Mouse (Mus musculus): Measurements from ENCODE around the gene Vcp. TPM values are rescaled to one million over a fixed set of nuclear protein-coding genes. Genes with fewer than 3 reads are reported as not detected.
A peak's percentile ranks its signal among the peaks of the same experiment; 100 is the strongest.

Gene Vcp
- polyA plus RNA-seq, 1 experiment from 2014 or later: 560 TPM

- no peak overlapping the region for H3K27ac ChIP-seq
- H3K9ac ChIP-seq (replicated peaks): no peak overlapping the region
- 29% methylated on average over 4 of the region's 4 CpGs for WGBS
- peaks cover 29% of the 10 kb centered on the region for H3K36me3 ChIP-seq
- H3K4me3 ChIP-seq (replicated peaks): no peak overlapping the region
- peaks cover 7% of the 10 kb centered on the region; the same call in 1 of the 2 replicates for H3K4me1 ChIP-seq (replicated peaks)
- ATAC-seq: no peak
- H3K9me3 ChIP-seq: no peaks in the 10 kb centered on the region
- no peak overlapping the region for H3K4me2 ChIP-seq (replicated peaks)
- no peaks in the 10 kb centered on the region for H3K27me3 ChIP-seq
Measured at GRCm38 (mm10) chr4:42961592-42961991, 38.7 kb downstream of the Vcp start.

GRCm38 (mm10) chr4:42959382-42959781 lies 40.9 kb downstream of the Vcp start:
- ATAC-seq: no peak
- peaks cover 10% of the 10 kb centered on the region for H3K4me1 ChIP-seq (replicated peaks)
- no peak overlapping the region for H3K9ac ChIP-seq (replicated peaks)
- no peaks in the 10 kb centered on the region for H3K9me3 ChIP-seq
- H3K27ac ChIP-seq: no peak overlapping the region
- no peaks in the 10 kb centered on the region for H3K27me3 ChIP-seq
- H3K4me3 ChIP-seq (replicated peaks): no peak overlapping the region
- H3K4me2 ChIP-seq (replicated peaks): no peak overlapping the region
- 70% methylated on average over 4 of the region's 4 CpGs for WGBS
- H3K36me3 ChIP-seq: peaks cover 48% of the 10 kb centered on the region

GRCm38 (mm10) chr4:42958942-42959341 lies 41.4 kb downstream of the Vcp start:
- Histone ChIP-seq H3K4me1 (replicated peaks) (peaks cover 14% of the 10 kb centered on the region), H3K9ac (replicated peaks) (no peak overlapping the region), H3K4me2 (replicated peaks) (no peak overlapping the region), H3K27me3 (no peaks in the 10 kb centered on the region), H3K4me3 (replicated peaks) (no peak overlapping the region), H3K36me3 (peaks cover 48% of the 10 kb centered on the region), H3K9me3 (no peaks in the 10 kb centered on the region), H3K27ac (no peak overlapping the region)
- WGBS: 74% methylated on average over 8 of the region's 8 CpGs
- ATAC-seq: no peak

GRCm38 (mm10) chr4:42957979-42958378 lies 42.3 kb downstream of the Vcp start:
- Histone ChIP-seq H3K9me3 (no peaks in the 10 kb centered on the region), H3K27ac (no peak overlapping the region), H3K4me2 (replicated peaks) (no peak overlapping the region), H3K4me1 (replicated peaks) (peaks cover 24% of the 10 kb centered on the region), H3K9ac (replicated peaks) (no peak overlapping the region), H3K4me3 (replicated peaks) (no peak overlapping the region), H3K27me3 (no peaks in the 10 kb centered on the region), H3K36me3 (peaks cover 50% of the 10 kb centered on the region)
- 89% methylated on average over 8 of the region's 8 CpGs for WGBS
- ATAC-seq: no peak

- H3K9me3 ChIP-seq: no peaks in the 10 kb centered on the region
- H3K36me3 ChIP-seq: peaks cover 55% of the 10 kb centered on the region
- peaks cover 31% of the 10 kb centered on the region for H3K4me1 ChIP-seq (replicated peaks)
- no peak overlapping the region for H3K4me2 ChIP-seq (replicated peaks)
- H3K9ac ChIP-seq (replicated peaks): no peak overlapping the region
- H3K27me3 ChIP-seq: no peaks in the 10 kb centered on the region
- H3K4me3 ChIP-seq (replicated peaks): no peak overlapping the region
- no peak for ATAC-seq
- 69% methylated on average over 11 of the region's 11 CpGs for WGBS
- no peak overlapping the region for H3K27ac ChIP-seq
Measured at GRCm38 (mm10) chr4:42957306-42957705, 43.0 kb downstream of the Vcp start.

- Histone ChIP-seq H3K9me3 (no peaks in the 10 kb centered on the region), H3K27me3 (no peaks in the 10 kb centered on the region), H3K4me3 (replicated peaks) (no peak overlapping the region), H3K4me2 (replicated peaks) (no peak overlapping the region), H3K9ac (replicated peaks) (no peak overlapping the region), H3K27ac (no peak overlapping the region), H3K36me3 (peaks cover 55% of the 10 kb centered on the region), H3K4me1 (replicated peaks) (peaks cover 38% of the 10 kb centered on the region)
- no peak for ATAC-seq
- WGBS: 94% methylated on average over 17 of the region's 17 CpGs
Measured at GRCm38 (mm10) chr4:42956581-42956980, 43.7 kb downstream of the Vcp start.

GRCm38 (mm10) chr4:42955200-42955599 lies 45.1 kb downstream of the Vcp start:
- 82% methylated on average over 3 of the region's 3 CpGs for WGBS
- H3K4me3 ChIP-seq (replicated peaks): no peak overlapping the region
- peaks cover 51% of the 10 kb centered on the region for H3K4me1 ChIP-seq (replicated peaks)
- no peak overlapping the region for H3K4me2 ChIP-seq (replicated peaks)
- no peak overlapping the region for H3K27ac ChIP-seq
- peaks cover 55% of the 10 kb centered on the region for H3K36me3 ChIP-seq
- H3K9ac ChIP-seq (replicated peaks): no peak overlapping the region; the same call in 1 of the 2 replicates
- H3K9me3 ChIP-seq: no peaks in the 10 kb centered on the region
- ATAC-seq: no peak
- no peaks in the 10 kb centered on the region for H3K27me3 ChIP-seq

GRCm38 (mm10) chr4:42954297-42954696 lies 46.0 kb downstream of the Vcp start:
- peak overlapping the region; percentile 98 for H3K4me2 ChIP-seq (replicated peaks)
- peaks cover 52% of the 10 kb centered on the region for H3K4me1 ChIP-seq (replicated peaks)
- H3K4me3 ChIP-seq (replicated peaks): peak overlapping the region; percentile 79
- WGBS: 3% methylated on average over 10 of the region's 10 CpGs
- peak overlapping the region; percentile 98 for H3K9ac ChIP-seq (replicated peaks)
- no peaks in the 10 kb centered on the region for H3K9me3 ChIP-seq
- H3K27me3 ChIP-seq: no peaks in the 10 kb centered on the region
- peaks cover 51% of the 10 kb centered on the region for H3K36me3 ChIP-seq
- ATAC-seq: no peak
- peak overlapping the region; percentile 98 for H3K27ac ChIP-seq

- 7% methylated on average over 10 of the region's 10 CpGs for WGBS
- peaks cover 59% of the 10 kb centered on the region for H3K4me1 ChIP-seq (replicated peaks)
- peak; percentile 17; the same call in 1 of the 2 replicates for ATAC-seq
Measured at GRCm38 (mm10) chr4:42953435-42954094, 46.7 kb downstream of the Vcp start.

GRCm38 (mm10) chr4:42952563-42952962 lies 47.7 kb downstream of the Vcp start:
- Histone ChIP-seq H3K4me3 (replicated peaks) (peak overlapping the region; percentile 79), H3K27me3 (no peaks in the 10 kb centered on the region), H3K4me2 (replicated peaks) (peak overlapping the region; percentile 98), H3K27ac (peak overlapping the region; percentile 98), H3K9me3 (no peaks in the 10 kb centered on the region), H3K4me1 (replicated peaks) (peaks cover 69% of the 10 kb centered on the region), H3K9ac (replicated peaks) (peak overlapping the region; percentile 98), H3K36me3 (peaks cover 35% of the 10 kb centered on the region)
- WGBS: 86% methylated on average over 7 of the region's 7 CpGs
- no peak for ATAC-seq

More at GRCm38 (mm10) chr4:42953435-42954094, 46.7 kb downstream of the Vcp start:
- peak overlapping the region; percentile 98 for H3K9ac ChIP-seq (replicated peaks)
- no peaks in the 10 kb centered on the region for H3K27me3 ChIP-seq
- no peaks in the 10 kb centered on the region for H3K9me3 ChIP-seq
- H3K36me3 ChIP-seq: peaks cover 44% of the 10 kb centered on the region
- H3K4me2 ChIP-seq (replicated peaks): peak overlapping the region; percentile 98
- peak overlapping the region; percentile 98 for H3K27ac ChIP-seq
- H3K4me3 ChIP-seq (replicated peaks): peak overlapping the region; percentile 79

GRCm38 (mm10) chr4:42951206-42952195 lies 48.8 kb downstream of the Vcp start:
- Histone ChIP-seq H3K4me1 (replicated peaks) (peaks cover 80% of the 10 kb centered on the region), H3K27ac (peak overlapping the region; percentile 98), H3K27me3 (no peaks in the 10 kb centered on the region), H3K9me3 (no peaks in the 10 kb centered on the region), H3K36me3 (peaks cover 25% of the 10 kb centered on the region), H3K4me2 (replicated peaks) (peak overlapping the region; percentile 98), H3K4me3 (replicated peaks) (peak overlapping the region; percentile 79), H3K9ac (replicated peaks) (peak overlapping the region; percentile 98)
- whole genome bisulfite sequencing: 55% methylated on average over 11 of the region's 11 CpGs
- ATAC-seq: no peak

- Histone ChIP-seq H3K9ac (replicated peaks) (peak overlapping the region; percentile 98), H3K4me3 (replicated peaks) (peak overlapping the region; percentile 79), H3K4me1 (replicated peaks) (peaks cover 88% of the 10 kb centered on the region), H3K9me3 (no peaks in the 10 kb centered on the region), H3K27me3 (no peaks in the 10 kb centered on the region), H3K4me2 (replicated peaks) (peak overlapping the region; percentile 98), H3K36me3 (peaks cover 13% of the 10 kb centered on the region; the same call in 1 of the 2 replicates), H3K27ac (peak overlapping the region; percentile 98)
- peak; percentile 61 for ATAC-seq
- WGBS: under 1% methylated on average over 14 of the region's 27 CpGs
Measured at GRCm38 (mm10) chr4:42950065-42950558, 50.2 kb downstream of the Vcp start.
